Mouse (Mus musculus) liver, embryonic 16.5 days (tissue): ENCODE measurements at regions not wholly inside any gene's neighbourhood (a gene's known extent, or its start where the extent isn't known, plus 50 kb on each side); places are given as distances from the start of the nearest gene placed in this dataset.

Experiments
- ATAC-seq: fragments of 200-750 bp; cut with Nextera tagmentation; 2 replicates; pipeline ENCODE4 v1.8.0; 2017; ENCODE audit warnings: low read depth, mild to moderate bottlenecking, moderate number of reproducible peaks, moderate library complexity
- H3K27ac ChIP-seq: fragments of 300-500 bp; sonication (generic); 2 replicates; pipeline ENCODE4 v1.5.1; 2014; ENCODE audit warnings: mild to moderate bottlenecking, low read length
- H3K27me3 ChIP-seq: fragments of 300-500 bp; sonication (generic); 2 replicates; pipeline ENCODE4 v1.6.1; 2014; ENCODE audit warnings: low read depth, low read length, mixed read lengths; ENCODE audit not compliant: control insufficient read depth, insufficient read depth
- H3K36me3 ChIP-seq: fragments of 300-500 bp; sonication (generic); 2 replicates; pipeline ENCODE4 v1.6.1; 2014; ENCODE audit warnings: mild to moderate bottlenecking; ENCODE audit not compliant: control insufficient read depth, insufficient read depth
- H3K4me1 ChIP-seq: fragments of 300-500 bp; sonication (generic); 2 replicates; pipeline ENCODE4 v1.6.1; 2014; ENCODE audit warnings: low read depth, low read length, mixed read lengths; ENCODE audit not compliant: control insufficient read depth
- H3K4me2 ChIP-seq: fragments of 300-500 bp; sonication (generic); 2 replicates; pipeline ENCODE4 v1.6.1; 2014; ENCODE audit warnings: low read depth, low read length, mixed read lengths
- H3K4me3 ChIP-seq: fragments of 300-500 bp; sonication (generic); 2 replicates; pipeline ENCODE4 v1.5.1; 2014; ENCODE audit warnings: low read depth, mild to moderate bottlenecking, low read length
- H3K9ac ChIP-seq: fragments of 300-500 bp; sonication (generic); 2 replicates; pipeline ENCODE4 v1.6.1; 2014; ENCODE audit warnings: low read depth, low read length
- H3K9me3 ChIP-seq: fragments of 300-500 bp; sonication (generic); replicated peaks from 2 replicates; pipeline ENCODE4 v1.6.1; 2016; ENCODE audit warnings: low read length; ENCODE audit not compliant: control insufficient read depth
- WGBS: fragments of 180-500 bp; shearing (Covaris S2); extraction: QIAGEN DNeasy Blood & Tissue Kit; methylation state at CpG from one replicate; pipeline ENCODE4 v1.1.7; 2014; ENCODE audit not compliant: insufficient replicate concordance; 5-methylcytosine and 5-hydroxymethylcytosine counted together

DNA sequence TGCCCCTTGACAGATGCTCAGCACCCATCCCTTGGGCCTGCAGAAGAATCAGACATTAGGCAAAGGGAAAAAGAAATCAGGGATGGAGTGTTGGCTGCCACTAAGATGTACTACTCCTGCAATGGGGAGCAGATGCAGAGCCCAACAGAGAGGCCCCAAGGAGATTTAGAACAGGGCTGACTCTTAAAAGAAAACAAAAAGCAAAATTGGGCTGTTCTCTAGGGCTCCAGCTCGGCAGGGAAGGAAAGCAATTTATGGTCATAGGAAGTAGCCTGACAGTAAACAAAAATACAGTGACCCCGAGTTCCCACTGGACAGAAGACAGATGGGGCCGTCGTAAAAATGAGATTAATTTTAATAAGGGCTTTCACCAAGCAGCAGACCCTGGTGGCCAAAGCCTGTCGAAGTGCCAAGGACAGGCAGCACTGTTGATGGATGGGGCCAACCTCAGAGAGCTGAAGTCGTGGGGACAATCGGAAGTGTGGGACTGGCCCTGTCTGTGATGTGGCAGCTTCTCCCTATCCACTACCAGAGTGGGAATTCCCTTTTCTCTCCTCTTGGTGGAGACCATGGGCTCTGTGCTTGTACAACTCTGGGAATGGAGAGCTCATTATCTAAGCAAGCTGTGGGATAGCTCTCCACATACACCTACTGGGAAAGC lies 109.4 kb upstream of the Gm12830 start:
- Histone ChIP-seq H3K4me3 (no peak overlapping the region), H3K4me1 (no peaks in the 10 kb centered on the region), H3K27me3 (no peaks in the 10 kb centered on the region), H3K4me2 (no peak overlapping the region), H3K9ac (no peak overlapping the region), H3K9me3 (no peaks in the 10 kb centered on the region), H3K36me3 (no peaks in the 10 kb centered on the region), H3K27ac (no peak overlapping the region)
- no peak for ATAC-seq
- 36% methylated on average over 7 of the region's 7 CpGs for WGBS

- no peak for ATAC-seq
- WGBS, result 45% methylated on average over 4 of the region's 4 CpGs
- no peak overlapping the region for H3K4me2 ChIP-seq
- no peaks in the 10 kb centered on the region for H3K27me3 ChIP-seq
- no peak overlapping the region for H3K27ac ChIP-seq
- H3K9ac ChIP-seq, result no peak overlapping the region
- no peak overlapping the region for H3K4me3 ChIP-seq
- no peaks in the 10 kb centered on the region for H3K4me1 ChIP-seq
- no peaks in the 10 kb centered on the region for H3K36me3 ChIP-seq
- no peaks in the 10 kb centered on the region for H3K9me3 ChIP-seq
Observed at GRCm38 (mm10) chr4:114712921-114713527, 108.5 kb upstream of the Gm12830 start.

GRCm38 (mm10) chr4:114716703-114717102 lies 104.8 kb upstream of the Gm12830 start:
- Histone ChIP-seq H3K4me2 (no peak overlapping the region), H3K36me3 (no peaks in the 10 kb centered on the region), H3K27me3 (no peaks in the 10 kb centered on the region), H3K4me3 (no peak overlapping the region), H3K9ac (no peak overlapping the region), H3K4me1 (no peaks in the 10 kb centered on the region), H3K27ac (no peak overlapping the region), H3K9me3 (no peaks in the 10 kb centered on the region)
- 62% methylated on average over 2 of the region's 2 CpGs for WGBS
- ATAC-seq, result no peak

GRCm38 (mm10) chr4:114720696-114721095 lies 100.8 kb upstream of the Gm12830 start:
- H3K36me3 ChIP-seq, result no peaks in the 10 kb centered on the region
- H3K27me3 ChIP-seq, result no peaks in the 10 kb centered on the region
- H3K27ac ChIP-seq, result no peak overlapping the region
- no peak overlapping the region for H3K4me2 ChIP-seq
- no peak overlapping the region for H3K9ac ChIP-seq
- H3K4me1 ChIP-seq, result no peaks in the 10 kb centered on the region
- no peaks in the 10 kb centered on the region for H3K9me3 ChIP-seq
- ATAC-seq, result no peak
- WGBS, result 53% methylated on average over 3 of the region's 3 CpGs
- H3K4me3 ChIP-seq, result no peak overlapping the region

DNA sequence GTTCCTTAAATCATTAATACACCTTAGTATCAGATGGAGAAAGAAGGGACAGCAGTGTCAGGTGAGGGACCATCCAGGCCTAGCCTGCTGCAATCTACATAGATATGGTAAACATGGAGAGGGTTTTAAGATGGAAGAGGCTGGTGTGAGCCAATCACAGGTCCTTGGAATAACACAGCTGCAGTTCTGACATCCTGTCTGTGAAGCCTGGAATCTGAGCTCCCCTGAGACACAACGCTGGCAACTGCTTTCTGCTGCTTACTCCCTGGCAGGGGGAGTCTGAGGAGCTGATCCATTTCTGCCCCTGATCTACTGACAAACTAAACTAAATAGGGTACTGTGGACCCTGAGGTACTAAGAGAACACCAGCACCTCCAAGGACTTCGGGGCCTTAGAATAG lies 100.1 kb upstream of the Gm12830 start:
- H3K27me3 ChIP-seq, result no peaks in the 10 kb centered on the region
- no peak overlapping the region for H3K4me3 ChIP-seq
- WGBS, result 46% methylated on average over 2 of the region's 2 CpGs
- no peaks in the 10 kb centered on the region for H3K9me3 ChIP-seq
- H3K36me3 ChIP-seq, result no peaks in the 10 kb centered on the region
- no peak overlapping the region for H3K27ac ChIP-seq
- no peak overlapping the region for H3K4me2 ChIP-seq
- no peak for ATAC-seq
- no peaks in the 10 kb centered on the region for H3K4me1 ChIP-seq
- H3K9ac ChIP-seq, result no peak overlapping the region

DNA sequence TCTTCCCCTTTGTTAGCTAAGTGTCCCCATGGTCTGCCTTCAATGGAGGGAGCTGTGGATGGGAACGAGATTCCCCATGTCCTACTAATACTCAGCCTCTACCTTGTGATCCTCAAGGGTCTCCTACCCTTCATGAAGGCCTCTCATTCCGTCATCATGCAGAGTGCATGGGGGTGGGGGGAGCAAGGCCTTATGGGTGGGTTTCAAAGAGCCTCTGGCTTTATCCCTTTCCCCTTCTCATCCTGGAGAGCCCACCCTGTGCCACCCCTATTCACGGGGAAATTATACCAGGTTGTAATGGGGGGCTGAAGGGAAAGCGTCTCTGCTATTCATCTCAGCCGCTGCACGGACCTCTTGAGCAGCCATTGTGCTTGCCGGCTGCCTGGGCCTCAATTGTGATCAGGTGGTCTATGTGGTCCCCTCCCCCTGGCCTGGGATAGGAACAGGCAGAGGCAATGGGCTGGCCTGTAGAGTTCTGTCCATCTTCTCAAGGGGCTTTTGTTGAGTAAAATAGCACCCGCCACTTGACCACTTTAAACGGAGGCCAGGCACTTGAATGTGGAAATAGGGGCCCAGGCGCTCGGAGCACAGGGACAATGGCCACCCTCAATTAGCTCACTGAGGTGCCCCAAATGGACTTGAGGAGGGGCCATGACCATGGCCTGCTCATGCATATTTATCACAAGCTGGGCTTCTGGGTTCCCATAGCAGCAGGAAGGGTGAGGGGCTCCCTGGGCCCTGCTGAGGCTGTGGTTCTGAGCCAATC lies 93.1 kb upstream of the Gm12830 start:
- ATAC-seq, result no peak
- H3K27me3 ChIP-seq, result no peaks in the 10 kb centered on the region
- H3K4me3 ChIP-seq, result no peak overlapping the region
- H3K27ac ChIP-seq, result no peak overlapping the region
- H3K36me3 ChIP-seq, result no peaks in the 10 kb centered on the region
- H3K9ac ChIP-seq, result no peak overlapping the region
- 72% methylated on average over 11 of the region's 11 CpGs for WGBS
- no peak overlapping the region for H3K4me2 ChIP-seq
- H3K9me3 ChIP-seq, result no peaks in the 10 kb centered on the region
- no peaks in the 10 kb centered on the region for H3K4me1 ChIP-seq

GRCm38 (mm10) chr4:114733256-114734004 lies 88.1 kb upstream of the Gm12830 start:
- no peak overlapping the region for H3K9ac ChIP-seq
- no peaks in the 10 kb centered on the region for H3K9me3 ChIP-seq

GRCm38 (mm10) chr4:114738903-114739667 lies 82.4 kb upstream of the Gm12830 start:
- 53% methylated on average over 16 of the region's 16 CpGs for WGBS
- no peak for ATAC-seq
- H3K27ac ChIP-seq, result no peak overlapping the region
- no peak overlapping the region for H3K9ac ChIP-seq
- H3K4me2 ChIP-seq, result no peak overlapping the region
- no peaks in the 10 kb centered on the region for H3K4me1 ChIP-seq
- H3K27me3 ChIP-seq, result no peaks in the 10 kb centered on the region
- no peaks in the 10 kb centered on the region for H3K36me3 ChIP-seq
- no peaks in the 10 kb centered on the region for H3K9me3 ChIP-seq
- no peak overlapping the region for H3K4me3 ChIP-seq

More at GRCm38 (mm10) chr4:114733256-114734004, 88.1 kb upstream of the Gm12830 start:
- ATAC-seq, result no peak
- H3K27me3 ChIP-seq, result no peaks in the 10 kb centered on the region
- no peaks in the 10 kb centered on the region for H3K36me3 ChIP-seq
- H3K4me1 ChIP-seq, result no peaks in the 10 kb centered on the region
- WGBS, result 70% methylated on average over 10 of the region's 10 CpGs
- H3K4me2 ChIP-seq, result no peak overlapping the region
- H3K27ac ChIP-seq, result no peak overlapping the region
- no peak overlapping the region for H3K4me3 ChIP-seq
